Mouse (Mus musculus): ENCODE results near the gene Abcf1. TPM values are rescaled to one million over a fixed set of nuclear protein-coding genes. Genes with fewer than 3 reads are reported as not detected.
"Not testable (repeated sequence)": the region's sequence is repeated elsewhere in the genome, so short reads cannot be mapped to it uniquely, and the experiment has no call there.

The Abcf1 gene
- polyA plus RNA-seq, 1 experiment = 120 TPM

GRCm38 (mm10) chr17:35958533-35959223 is 10.9 kb downstream of the Abcf1 start:
- 92% methylated on average over 15 of the region's 15 CpGs for WGBS
- no peak overlapping the region for H3K27ac ChIP-seq (ENCODE audit: control insufficient read depth, insufficient read depth, low read depth, low read length, poor library complexity)
- H3K4me1 ChIP-seq (ENCODE audit: control insufficient read depth, insufficient read depth, low read length) = no peaks in the 10 kb centered on the region
- no peak for TF ChIP-seq CTCF (IDR thresholded peaks at IDR 0.05; ENCODE audit: control insufficient read depth, insufficient read depth, low read length)
- TF ChIP-seq POLR2A (IDR thresholded peaks at IDR 0.05; ENCODE audit: borderline replicate concordance, control insufficient read depth, low read depth, low read length) = no peak
- H3K4me3 ChIP-seq (replicated peaks; ENCODE audit: control insufficient read depth, low read depth, low read length) = no peak overlapping the region

- TF ChIP-seq CTCF (IDR thresholded peaks at IDR 0.05; ENCODE audit: control insufficient read depth, insufficient read depth, low read length) = no peak
- TF ChIP-seq POLR2A (IDR thresholded peaks at IDR 0.05; ENCODE audit: borderline replicate concordance, control insufficient read depth, low read depth, low read length) = no peak
- Histone ChIP-seq H3K4me1 (ENCODE audit: control insufficient read depth, insufficient read depth, low read length) (no peaks in the 10 kb centered on the region), H3K4me3 (replicated peaks; ENCODE audit: control insufficient read depth, low read depth, low read length) (no peak overlapping the region), H3K27ac (ENCODE audit: control insufficient read depth, insufficient read depth, low read depth, low read length, poor library complexity) (no peak overlapping the region)
- WGBS = 83% methylated on average over 8 of the region's 8 CpGs
Observed at GRCm38 (mm10) chr17:35954665-35955064, 14.9 kb downstream of the Abcf1 start.

GRCm38 (mm10) chr17:35952559-35952958 is 17.0 kb downstream of the Abcf1 start:
- 73% methylated on average over 3 of the region's 3 CpGs for WGBS
- not testable (repeated sequence) for H3K4me1 ChIP-seq (ENCODE audit: control insufficient read depth, insufficient read depth, low read length); H3K27ac ChIP-seq (ENCODE audit: control insufficient read depth, insufficient read depth, low read depth, low read length, poor library complexity); H3K4me3 ChIP-seq (replicated peaks; ENCODE audit: control insufficient read depth, low read depth, low read length)

GRCm38 (mm10) chr17:35950946-35951345 is 18.6 kb downstream of the Abcf1 start:
- not testable (repeated sequence) for H3K27ac ChIP-seq (ENCODE audit: control insufficient read depth, insufficient read depth, low read depth, low read length, poor library complexity); H3K4me1 ChIP-seq (ENCODE audit: control insufficient read depth, insufficient read depth, low read length); H3K4me3 ChIP-seq (replicated peaks; ENCODE audit: control insufficient read depth, low read depth, low read length)

- no peak overlapping the region for H3K27ac ChIP-seq (ENCODE audit: control insufficient read depth, insufficient read depth, low read depth, low read length, poor library complexity)
- no peak overlapping the region for H3K4me3 ChIP-seq (replicated peaks; ENCODE audit: control insufficient read depth, low read depth, low read length)
- TF ChIP-seq CTCF (IDR thresholded peaks at IDR 0.05; ENCODE audit: control insufficient read depth, insufficient read depth, low read length) = no peak
- TF ChIP-seq POLR2A (IDR thresholded peaks at IDR 0.05; ENCODE audit: borderline replicate concordance, control insufficient read depth, low read depth, low read length) = no peak
- WGBS = 79% methylated on average over 1 of the region's 1 CpGs
- no peaks in the 10 kb centered on the region for H3K4me1 ChIP-seq (ENCODE audit: control insufficient read depth, insufficient read depth, low read length)
Observed at GRCm38 (mm10) chr17:35939941-35940340, 29.6 kb downstream of the Abcf1 start.

GRCm38 (mm10) chr17:35939108-35939507 is 30.5 kb downstream of the Abcf1 start:
- WGBS = 79% methylated on average over 2 of the region's 2 CpGs
- Histone ChIP-seq H3K4me1 (ENCODE audit: control insufficient read depth, insufficient read depth, low read length) (no peaks in the 10 kb centered on the region), H3K4me3 (replicated peaks; ENCODE audit: control insufficient read depth, low read depth, low read length) (no peak overlapping the region), H3K27ac (ENCODE audit: control insufficient read depth, insufficient read depth, low read depth, low read length, poor library complexity) (no peak overlapping the region)
- TF ChIP-seq POLR2A (IDR thresholded peaks at IDR 0.05; ENCODE audit: borderline replicate concordance, control insufficient read depth, low read depth, low read length) (no peak), CTCF (IDR thresholded peaks at IDR 0.05; ENCODE audit: control insufficient read depth, insufficient read depth, low read length) (no peak)

GRCm38 (mm10) chr17:35937700-35938348 is 31.7 kb downstream of the Abcf1 start:
- Histone ChIP-seq H3K27ac (ENCODE audit: control insufficient read depth, insufficient read depth, low read depth, low read length, poor library complexity) (no peak overlapping the region), H3K4me1 (ENCODE audit: control insufficient read depth, insufficient read depth, low read length) (no peaks in the 10 kb centered on the region), H3K4me3 (replicated peaks; ENCODE audit: control insufficient read depth, low read depth, low read length) (no peak overlapping the region)
- TF ChIP-seq CTCF (IDR thresholded peaks at IDR 0.05; ENCODE audit: control insufficient read depth, insufficient read depth, low read length) (peak; percentile 87), POLR2A (IDR thresholded peaks at IDR 0.05; ENCODE audit: borderline replicate concordance, control insufficient read depth, low read depth, low read length) (no peak)
- WGBS = 28% methylated on average over 2 of the region's 2 CpGs

GRCm38 (mm10) chr17:35935763-35936162 is 33.8 kb downstream of the Abcf1 start:
- WGBS = 88% methylated on average over 14 of the region's 14 CpGs
- not testable (repeated sequence) for H3K4me3 ChIP-seq (replicated peaks; ENCODE audit: control insufficient read depth, low read depth, low read length); H3K27ac ChIP-seq (ENCODE audit: control insufficient read depth, insufficient read depth, low read depth, low read length, poor library complexity); H3K4me1 ChIP-seq (ENCODE audit: control insufficient read depth, insufficient read depth, low read length)

GRCm38 (mm10) chr17:35932608-35933007 is 37.0 kb downstream of the Abcf1 start:
- no peak for TF ChIP-seq CTCF (IDR thresholded peaks at IDR 0.05; ENCODE audit: control insufficient read depth, insufficient read depth, low read length)
- TF ChIP-seq POLR2A (IDR thresholded peaks at IDR 0.05; ENCODE audit: borderline replicate concordance, control insufficient read depth, low read depth, low read length) = no peak
- H3K4me3 ChIP-seq (replicated peaks; ENCODE audit: control insufficient read depth, low read depth, low read length) = no peak overlapping the region
- no peaks in the 10 kb centered on the region for H3K4me1 ChIP-seq (ENCODE audit: control insufficient read depth, insufficient read depth, low read length)
- no peak overlapping the region for H3K27ac ChIP-seq (ENCODE audit: control insufficient read depth, insufficient read depth, low read depth, low read length, poor library complexity)
- 87% methylated on average over 4 of the region's 4 CpGs for WGBS

All from bone marrow, adult 2 months (tissue).